Mouse (Mus musculus) ovary, adult 18-20 months (tissue): Measurements from ENCODE around the gene Mmp13.
"Not testable (repeated sequence)": the region's sequence is repeated elsewhere in the genome, so short reads cannot be mapped to it uniquely, and the experiment has no call there.

ENCODE experiments used
- DNase-seq: peaks from one replicate; pipeline ENCODE4 v3.0.0; 2022; ENCODE audit warnings: low spot score, mixed read lengths

Mmp13 gene

GRCm38 (mm10) chr9:7272214-7272613 is at the start of gene Mmp13:
TSS of gene Mmp13 (plus strand) at chr9:7272514.
- DNase-seq = no peak

GRCm38 (mm10) chr9:7238619-7239018 is 33.7 kb upstream of the Mmp13 start:
- no peak for DNase-seq

- DNase-seq = no peak
These were observed 32.3 kb upstream of the Mmp13 start for GRCm38 (mm10) chr9:7239967-7240366.

- no peak for DNase-seq
These were observed 19.3 kb upstream of the Mmp13 start for GRCm38 (mm10) chr9:7252797-7253654.

- DNase-seq = no peak
These were observed 10.6 kb upstream of the Mmp13 start for GRCm38 (mm10) chr9:7261667-7262066.

- DNase-seq = no peak
These were observed 2.2 kb upstream of the Mmp13 start for GRCm38 (mm10) chr9:7270071-7270470.

- DNase-seq = no peak
These were observed 10.4 kb downstream of the Mmp13 start for GRCm38 (mm10) chr9:7282565-7283302.

- not testable (repeated sequence) for DNase-seq
These were observed 11.0 kb downstream of the Mmp13 start for GRCm38 (mm10) chr9:7283303-7283684.

- no peak for DNase-seq
These were observed 17.2 kb downstream of the Mmp13 start for GRCm38 (mm10) chr9:7289501-7289900.

- DNase-seq = no peak
These were observed 17.6 kb downstream of the Mmp13 start for GRCm38 (mm10) chr9:7289901-7290300.

GRCm38 (mm10) chr9:7292132-7292531 is 19.8 kb downstream of the Mmp13 start:
- DNase-seq = no peak

- DNase-seq = no peak
These were observed 59.5 kb downstream of the Mmp13 start for GRCm38 (mm10) chr9:7331847-7332246.
